Mouse (Mus musculus) heart, postnatal 0 days (tissue): Measurements from ENCODE around the gene Phf2.

Experiments
- CTCF ChIP-seq: IDR thresholded peaks from 2 replicates; pipeline ENCODE4 v1.5.1; 2016; ENCODE audit warnings: antibody characterized with exemption, control low read depth, low read depth
- EP300 ChIP-seq: IDR thresholded peaks from 2 replicates; pipeline ENCODE4 v1.6.1; 2016; ENCODE audit warnings: antibody characterized with exemption, low read depth

GRCm38 (mm10) chr13:48869950-48870770 is 759 bp downstream of the Phf2 start:
- TF ChIP-seq CTCF (no peak), EP300 (no peak)
